Mouse (Mus musculus) cerebral cortex, adult 2 months (tissue): Measurements from ENCODE around the gene Fbxw9.

Source experiments
- WGBS: fragments of 180-500 bp; shearing (Covaris S2); methylation state at CpG from one replicate; pipeline ENCODE4 v1.1.7; 2018; 5-methylcytosine and 5-hydroxymethylcytosine counted together

Fbxw9 gene

DNA sequence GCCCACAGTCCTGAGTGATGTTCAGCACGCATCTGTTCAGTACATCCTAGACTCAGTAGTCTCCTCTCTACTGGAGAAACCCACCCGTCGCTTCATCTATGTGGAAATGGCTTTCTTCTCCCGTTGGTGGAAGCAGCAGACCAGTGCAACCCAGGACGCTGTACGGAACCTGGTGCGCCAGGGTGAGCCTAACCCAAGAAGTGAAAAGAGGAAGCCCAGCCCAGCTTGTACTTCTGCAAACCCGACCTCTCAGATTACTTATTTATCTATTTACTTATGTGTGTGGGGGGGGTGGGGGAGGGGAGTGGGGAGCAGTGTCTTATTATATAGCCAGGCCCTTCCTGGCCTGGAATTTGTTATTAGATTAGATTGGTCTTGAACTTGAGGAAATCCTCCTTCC is 24.8 kb downstream of the Fbxw9 start:
- WGBS: 83% methylated on average over 8 of the region's 8 CpGs

- 88% methylated on average over 3 of the region's 3 CpGs for WGBS
Measured at GRCm38 (mm10) chr8:85086238-85086637, 26.4 kb downstream of the Fbxw9 start.

- 46% methylated on average over 2 of the region's 2 CpGs for WGBS
Measured at GRCm38 (mm10) chr8:85088771-85089170, 28.9 kb downstream of the Fbxw9 start.

GRCm38 (mm10) chr8:85090856-85091255 is 31.0 kb downstream of the Fbxw9 start:
- 94% methylated on average over 11 of the region's 11 CpGs for WGBS

GRCm38 (mm10) chr8:85091526-85092090 is 31.8 kb downstream of the Fbxw9 start:
- 47% methylated on average over 21 of the region's 21 CpGs for WGBS

DNA sequence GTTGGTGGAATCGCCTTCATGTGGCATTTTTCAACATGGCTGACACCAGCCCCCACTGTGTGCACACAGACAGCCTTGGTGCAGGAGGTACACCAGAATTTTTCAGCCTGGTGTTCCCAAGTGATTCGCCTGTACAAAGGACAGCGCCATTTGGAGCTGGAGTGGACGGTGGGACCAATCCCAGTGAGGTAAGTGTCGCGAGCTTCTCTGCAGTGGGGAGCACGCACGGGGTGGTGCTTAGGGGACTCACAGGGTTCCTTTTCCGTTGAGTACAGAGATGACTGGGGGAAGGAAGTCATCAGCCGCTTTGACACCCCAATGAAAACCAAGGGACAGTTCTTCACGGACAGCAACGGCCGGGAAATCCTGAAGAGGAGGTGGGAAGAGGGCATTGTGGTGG is 35.2 kb downstream of the Fbxw9 start:
- 91% methylated on average over 13 of the region's 13 CpGs for WGBS

DNA sequence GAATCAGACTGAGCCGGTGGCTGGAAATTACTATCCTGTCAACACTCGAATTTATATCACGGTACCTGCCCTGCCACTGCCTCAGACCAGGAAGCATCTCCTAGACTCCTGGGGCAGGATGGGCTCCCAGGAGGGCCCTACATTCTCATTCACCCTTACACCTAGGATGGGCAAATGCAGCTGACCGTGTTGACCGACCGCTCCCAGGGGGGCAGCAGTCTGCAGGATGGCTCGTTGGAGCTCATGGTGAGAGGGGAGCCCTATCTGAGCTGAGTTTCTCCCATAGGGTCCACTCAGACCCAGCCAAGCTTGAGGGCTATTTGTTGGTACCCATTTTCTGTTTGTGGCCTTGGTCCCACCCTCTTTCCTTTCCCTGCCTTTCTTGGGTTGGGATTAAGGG is 35.7 kb downstream of the Fbxw9 start:
- WGBS: 95% methylated on average over 7 of the region's 7 CpGs

GRCm38 (mm10) chr8:85096196-85096595 is 36.3 kb downstream of the Fbxw9 start:
- WGBS: 96% methylated on average over 16 of the region's 16 CpGs

- WGBS: 93% methylated on average over 4 of the region's 4 CpGs
Measured at GRCm38 (mm10) chr8:85096850-85097249, 37.0 kb downstream of the Fbxw9 start.

DNA sequence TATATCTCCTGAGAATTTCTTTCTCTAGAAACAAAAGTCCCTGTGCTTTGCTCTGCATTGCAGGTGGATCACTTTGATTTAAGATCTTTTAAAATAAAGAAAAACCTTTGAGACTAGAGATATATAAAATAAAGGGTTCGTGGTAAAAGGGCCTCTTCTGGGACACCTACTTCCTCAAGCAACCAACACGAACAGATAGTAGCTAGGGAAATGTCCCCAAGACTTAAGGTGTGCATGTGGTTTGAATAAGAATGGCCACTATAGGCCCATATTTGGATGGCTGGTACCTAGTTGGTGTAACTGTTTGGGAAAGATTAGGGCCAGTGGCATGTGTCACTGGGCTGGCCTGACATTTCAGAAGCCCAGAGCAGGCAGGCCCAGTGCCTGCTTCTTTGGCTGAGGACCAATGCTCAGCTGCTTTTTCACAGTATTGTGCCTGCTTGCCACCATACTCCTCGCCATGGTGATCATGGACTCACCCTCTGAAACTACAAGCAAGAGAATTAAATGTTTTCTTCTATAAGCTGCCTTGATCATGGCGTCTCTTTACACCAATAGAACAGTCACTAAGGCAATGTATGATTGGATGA is 40.3 kb downstream of the Fbxw9 start:
- WGBS: 85% methylated on average over 4 of the region's 4 CpGs

DNA sequence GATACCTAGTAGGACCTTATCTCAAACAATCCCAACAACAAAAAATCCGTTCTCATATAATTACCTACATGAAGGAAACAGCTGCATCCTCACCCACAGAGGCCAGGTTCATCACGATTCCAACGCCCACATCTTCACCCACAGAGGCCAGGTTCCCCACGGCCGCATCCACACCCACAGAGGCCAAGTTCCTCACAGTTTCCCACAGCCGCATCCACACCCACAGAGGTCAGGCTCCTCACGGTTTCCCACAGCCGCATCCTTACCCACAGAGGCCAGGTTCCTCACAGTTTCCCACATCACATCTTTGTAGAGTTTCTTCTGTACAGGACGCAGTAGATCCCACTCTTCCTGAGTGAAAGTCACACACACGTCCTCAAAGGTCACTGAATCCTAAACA is 53.4 kb downstream of the Fbxw9 start:
- 95% methylated on average over 10 of the region's 10 CpGs for WGBS

GRCm38 (mm10) chr8:85115501-85115900 is 55.6 kb downstream of the Fbxw9 start:
- WGBS: 85% methylated on average over 4 of the region's 4 CpGs
